In genomic region chr12:33162541-33162940, GRCm38 (mm10) we compare ENCODE assay signal across 9 mouse cellular contexts. TPM values are rescaled to one million over a fixed set of nuclear protein-coding genes. Genes with fewer than 3 reads are reported as not detected.
DNase-seq lines count a peak whose midpoint lies in the region; ATAC-seq and TF ChIP-seq lines count a peak whose summit lies in the region.
"Had no signal": no experiment of that assay in that cellular context is flagged by ENCODE, and none has a peak within 500 bp of the region (broad histone marks: within the 10 kb centered on the region; RNA-seq: fewer than 3 reads in every experiment).

No protein-coding gene starts in this region.

- peaks cover 5% of the 10 kb centered on the region for H3K4me1 ChIP-seq in heart, adult 2 months (ENCODE audit: control insufficient read depth, insufficient read depth, low read length)
- peaks cover 15% of the 10 kb centered on the region; the same call in 1 of the 2 replicates for H3K4me1 ChIP-seq in midbrain, embryonic 10.5 days

- 47% methylated on average over 12 of the region's 12 CpGs for WGBS in heart, adult 2 months
- 71% methylated on average over 12 of the region's 12 CpGs for WGBS in midbrain, embryonic 10.5 days

- intact Hi-C loops in heart, adult 2 months (cut with DNase I), result no loop called here

- no peaks in the 10 kb centered on the region for H3K9me3 ChIP-seq in midbrain, embryonic 10.5 days (replicated peaks)
- H3K9me3 ChIP-seq: liver, embryonic 13.5 days had no signal

- H3K27ac ChIP-seq in heart, adult 2 months, result no peak overlapping the region
- peak overlapping the region; percentile 9; the same call in 1 of the 2 replicates for H3K27ac ChIP-seq in midbrain, embryonic 10.5 days (replicated peaks)
- H3K27ac ChIP-seq: liver, embryonic 13.5 days had no signal

- H3K27me3 ChIP-seq in heart, adult 2 months (ENCODE audit: control insufficient read depth, insufficient read depth, low read length), result no peaks in the 10 kb centered on the region
- H3K27me3 ChIP-seq in midbrain, embryonic 10.5 days (ENCODE audit: low read depth, poor library complexity, severe bottlenecking), result no peaks in the 10 kb centered on the region
- H3K27me3 ChIP-seq: liver, embryonic 13.5 days had no signal

- no peak for TF ChIP-seq EP300 in heart, adult 2 months (IDR thresholded peaks at IDR 0.05; ENCODE audit: insufficient read depth, low read depth, low read length)

- no peak overlapping the region for H3K9ac ChIP-seq in heart, adult 2 months (ENCODE audit: low read depth, low read length)
- H3K9ac ChIP-seq: liver, embryonic 13.5 days had no signal

- DNase-seq in heart, adult 11 months, result peak; percentile 90
- DNase-seq in heart, adult 2 months, result no peak
- DNase-seq in cerebellum, adult 11 months, result peak; percentile 39
- peak; percentile 31 for DNase-seq in heart, postnatal 4 days
- no peak for DNase-seq in midbrain, embryonic 10.5 days (ENCODE audit: low spot score)
- DNase-seq in right cerebral cortex, postnatal 14 days, result no peak
- no peak for DNase-seq in adrenal gland, postnatal 4 days (ENCODE audit: low spot score in 2 of 2)
- DNase-seq: liver, embryonic 13.5 days had no signal

- no peak for ATAC-seq in granulocyte monocyte progenitor cell, adult 5-6 weeks (replicated peaks; ENCODE audit: poor library complexity, severe bottlenecking)

- no peak for TF ChIP-seq CTCF in heart, adult 2 months (IDR thresholded peaks at IDR 0.05)

- H3K79me2 ChIP-seq in heart, adult 2 months (replicated peaks; ENCODE audit: control insufficient read depth, insufficient read depth, low read length), result no peaks in the 10 kb centered on the region; the same call in 1 of the 2 replicates

- no peaks in the 10 kb centered on the region for H3K36me3 ChIP-seq in heart, adult 2 months (ENCODE audit: control insufficient read depth, insufficient read depth, low read length)
- peaks cover 9% of the 10 kb centered on the region; the same call in 1 of the 2 replicates for H3K36me3 ChIP-seq in midbrain, embryonic 10.5 days

- TF ChIP-seq POLR2A in heart, adult 2 months (IDR thresholded peaks at IDR 0.05; ENCODE audit: insufficient read depth, low read depth, low read length), result no peak

- no peak overlapping the region for H3K4me3 ChIP-seq in heart, adult 2 months
- H3K4me3 ChIP-seq in midbrain, embryonic 10.5 days, result no peak overlapping the region
- H3K4me3 ChIP-seq: liver, embryonic 13.5 days had no signal

RNA-seq across cellular contexts. Expression of gene Atxn7l1, which starts 15.0 kb away (rescaled TPM):
- 10 to 100 TPM; 18.8 to 19.0 TPM for total RNA-seq in heart, adult 2 months (2021)
- 21.6 and 23.6 TPM in 2 replicates for polyA plus RNA-seq in heart, adult 2 months (2012; rRNA removed)
- total RNA-seq in heart, postnatal 4 days (2021), result 10 to 100 TPM; 16.8 to 17.5 TPM
- 10.0 and 10.6 TPM in 2 replicates for polyA plus RNA-seq in midbrain, embryonic 10.5 days (2016; fragmentation: Nextera tagmentation; extraction: Ambion mirVana)
- 85.5 and 121 TPM in 2 replicates for total RNA-seq in granulocyte monocyte progenitor cell, adult 5-6 weeks (2014; fragmentation: Nextera tagmentation)
- 44.6 and 58.1 TPM in 2 replicates for total RNA-seq in granulocyte monocyte progenitor cell, adult 5-6 weeks (2017)
- total RNA-seq in adrenal gland, postnatal 4 days (2021), result 10 to 100 TPM; 34.1 to 38.8 TPM

Comparison
In these comparisons a context has a peak if more than half of its experiments do, and no peak if none do; other contexts are left out.
1. DNase-seq: peak in heart, adult 11 months (single experiment), cerebellum, adult 11 months (single experiment) and heart, postnatal 4 days (single experiment); none in heart, adult 2 months (0 of 2), midbrain, embryonic 10.5 days (single experiment), right cerebral cortex, postnatal 14 days (single experiment) and adrenal gland, postnatal 4 days (0 of 2).